Mouse (Mus musculus): ENCODE data around the gene Olfr1166. TPM values are rescaled to one million over a fixed set of nuclear protein-coding genes. Genes with fewer than 3 reads are reported as not detected.
"Not testable (repeated sequence)": the region's sequence is repeated elsewhere in the genome, so short reads cannot be mapped to it uniquely, and the experiment has no call there.

Olfr1166 gene
- polyA plus RNA-seq (2016; fragmentation: Nextera tagmentation; extraction: Ambion mirVana) = not detected in 2 replicates

DNA sequence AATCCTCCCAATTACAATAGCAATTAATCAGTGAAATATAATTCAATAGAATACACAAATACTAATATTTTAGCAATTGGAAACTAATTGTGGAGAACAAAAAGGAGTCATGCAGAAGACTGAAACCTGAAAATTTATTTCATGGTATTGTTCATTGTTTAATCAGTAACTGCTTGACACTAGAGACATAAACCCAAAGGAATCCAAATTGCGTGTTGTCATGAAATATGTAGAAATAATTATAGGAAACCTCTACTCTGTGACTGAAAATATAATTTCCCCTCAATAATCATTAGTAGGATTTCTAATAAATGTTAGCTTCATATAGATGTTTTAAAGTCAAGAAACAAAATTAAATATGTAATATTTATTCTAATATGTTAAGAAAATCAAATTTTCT lies at the start of gene Olfr1166:
Gene Olfr1166, minus strand, starts transcription at position 101 of the 400 bp plus-strand sequence.
- H3K27me3 ChIP-seq (replicated peaks) = no peaks in the 10 kb centered on the region
- 87% methylated on average over 1 of the region's 1 CpGs for WGBS
- H3K4me1 ChIP-seq = no peaks in the 10 kb centered on the region
- no peak within 1 kb of the TSS for H3K9ac ChIP-seq
- no peaks in the 10 kb centered on the region for H3K9me3 ChIP-seq
- H3K36me3 ChIP-seq = no peaks in the 10 kb centered on the region
- H3K27ac ChIP-seq = no peak within 1 kb of the TSS
- ATAC-seq (ENCODE audit: low FRiP score, low read depth) = no peak
- H3K4me3 ChIP-seq = no peak within 1 kb of the TSS
- H3K4me2 ChIP-seq (replicated peaks) = no peak within 1 kb of the TSS

DNA sequence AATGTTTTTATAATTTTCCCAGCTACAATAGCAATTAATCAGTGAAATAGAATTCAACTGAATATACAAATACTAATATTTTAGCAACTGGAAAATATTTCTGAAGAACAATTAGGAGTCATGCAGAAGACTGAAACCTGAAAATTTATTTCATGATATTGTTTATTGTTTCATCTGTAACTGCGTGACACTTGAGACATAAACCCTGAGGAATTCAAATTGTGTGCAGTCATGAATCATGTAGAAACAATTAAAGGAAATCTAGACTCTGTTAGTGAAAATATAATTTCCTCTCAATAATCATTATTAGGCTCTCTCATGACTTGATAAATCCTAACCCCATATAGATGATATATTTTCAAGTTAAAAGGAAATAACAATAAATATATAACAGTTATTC lies 27.0 kb upstream of the Olfr1166 start, which contains the start of gene Olfr1167:
Gene Olfr1167, minus strand, starts transcription at position 101 of the 400 bp plus-strand sequence.
- H3K9ac ChIP-seq; H3K36me3 ChIP-seq; H3K4me3 ChIP-seq; H3K27ac ChIP-seq; H3K4me2 ChIP-seq (replicated peaks); H3K9me3 ChIP-seq; ATAC-seq (ENCODE audit: low FRiP score, low read depth); H3K4me1 ChIP-seq; H3K27me3 ChIP-seq (replicated peaks): not testable (repeated sequence)
- WGBS = 87% methylated on average over 1 of the region's 1 CpGs

DNA sequence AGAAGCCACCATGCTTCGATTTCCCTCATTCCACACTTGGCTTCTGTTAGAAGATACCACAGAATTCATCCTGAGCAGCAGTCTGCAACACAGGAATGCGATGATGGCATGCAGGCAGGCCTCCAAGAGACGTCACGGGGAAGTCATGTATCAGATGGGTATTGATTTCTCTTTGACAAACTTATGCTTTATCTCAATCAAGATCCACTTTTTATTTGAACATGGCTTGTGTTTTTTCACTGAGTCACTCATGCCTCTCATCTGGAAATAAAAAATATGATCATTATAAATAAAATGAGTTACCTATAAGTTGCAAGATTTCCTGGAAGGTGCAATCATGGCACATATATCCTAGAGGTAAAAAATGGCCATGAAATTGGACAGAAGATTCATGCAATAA lies 34.2 kb downstream of the Olfr1166 start, which contains the start of gene Olfr1164:
Gene Olfr1164, minus strand, starts transcription at position 101 of the 400 bp plus-strand sequence.
- Histone ChIP-seq H3K9ac (no peak within 1 kb of the TSS), H3K27ac (no peak within 1 kb of the TSS), H3K36me3 (no peaks in the 10 kb centered on the region), H3K27me3 (replicated peaks) (no peaks in the 10 kb centered on the region), H3K4me2 (replicated peaks) (no peak within 1 kb of the TSS), H3K4me1 (no peaks in the 10 kb centered on the region), H3K9me3 (no peaks in the 10 kb centered on the region), H3K4me3 (no peak within 1 kb of the TSS)
- WGBS = 83% methylated on average over 4 of the region's 4 CpGs
- ATAC-seq (ENCODE audit: low FRiP score, low read depth) = no peak

Other genes with a start within 250 kb of the Olfr1166 start
- not detected in 2 replicates for gene Olfr1153, start 233.3 kb downstream of the Olfr1166 start, polyA plus RNA-seq (2016; fragmentation: Nextera tagmentation; extraction: Ambion mirVana)
- gene Olfr1154, start 223.1 kb downstream of the Olfr1166 start, polyA plus RNA-seq (2016; fragmentation: Nextera tagmentation; extraction: Ambion mirVana) = not detected in 2 replicates
- not detected in 2 replicates for gene Olfr1155, start 183.1 kb downstream of the Olfr1166 start, polyA plus RNA-seq (2016; fragmentation: Nextera tagmentation; extraction: Ambion mirVana)
- not detected in 2 replicates for gene Olfr1156, start 175.2 kb downstream of the Olfr1166 start, polyA plus RNA-seq (2016; fragmentation: Nextera tagmentation; extraction: Ambion mirVana)
- gene Olfr1157, start 160.0 kb downstream of the Olfr1166 start, polyA plus RNA-seq (2016; fragmentation: Nextera tagmentation; extraction: Ambion mirVana) = not detected in 2 replicates
- gene Olfr74, start 153.6 kb downstream of the Olfr1166 start, polyA plus RNA-seq (2016; fragmentation: Nextera tagmentation; extraction: Ambion mirVana) = not detected in 2 replicates
- gene Olfr1158, start 138.2 kb downstream of the Olfr1166 start, polyA plus RNA-seq (2016; fragmentation: Nextera tagmentation; extraction: Ambion mirVana) = not detected in 2 replicates
- gene Olfr1160, start 120.0 kb downstream of the Olfr1166 start, polyA plus RNA-seq (2016; fragmentation: Nextera tagmentation; extraction: Ambion mirVana) = not detected in 2 replicates
- gene Olfr1161, start 105.5 kb downstream of the Olfr1166 start, polyA plus RNA-seq (2016; fragmentation: Nextera tagmentation; extraction: Ambion mirVana) = not detected in 2 replicates
- gene Olfr73, start 90.6 kb downstream of the Olfr1166 start, polyA plus RNA-seq (2016; fragmentation: Nextera tagmentation; extraction: Ambion mirVana) = not detected in 2 replicates
- not detected in 2 replicates for gene Olfr1162, start 77.1 kb downstream of the Olfr1166 start, polyA plus RNA-seq (2016; fragmentation: Nextera tagmentation; extraction: Ambion mirVana)
- gene Olfr1163, start 56.4 kb downstream of the Olfr1166 start, polyA plus RNA-seq (2016; fragmentation: Nextera tagmentation; extraction: Ambion mirVana) = not detected in 2 replicates
- not detected in 2 replicates for gene Olfr1164, start 34.3 kb downstream of the Olfr1166 start, polyA plus RNA-seq (2016; fragmentation: Nextera tagmentation; extraction: Ambion mirVana)
- gene Olfr1167, start 26.9 kb upstream of the Olfr1166 start, polyA plus RNA-seq (2016; fragmentation: Nextera tagmentation; extraction: Ambion mirVana) = not detected in 2 replicates
- not detected in 2 replicates for gene Olfr1168, start 53.6 kb upstream of the Olfr1166 start, polyA plus RNA-seq (2016; fragmentation: Nextera tagmentation; extraction: Ambion mirVana)
- not detected in 2 replicates for gene Olfr1170, start 100.1 kb upstream of the Olfr1166 start, polyA plus RNA-seq (2016; fragmentation: Nextera tagmentation; extraction: Ambion mirVana)
- gene Olfr1173, start 151.6 kb upstream of the Olfr1166 start, polyA plus RNA-seq (2016; fragmentation: Nextera tagmentation; extraction: Ambion mirVana) = not detected in 2 replicates
- gene Olfr1174-ps, start 186.9 kb upstream of the Olfr1166 start, polyA plus RNA-seq (2016; fragmentation: Nextera tagmentation; extraction: Ambion mirVana) = not detected in 2 replicates
- gene Olfr1175-ps, start 198.9 kb upstream of the Olfr1166 start, polyA plus RNA-seq (2016; fragmentation: Nextera tagmentation; extraction: Ambion mirVana) = not detected in 2 replicates
- not detected in 2 replicates for gene Olfr1176, start 208.4 kb upstream of the Olfr1166 start, polyA plus RNA-seq (2016; fragmentation: Nextera tagmentation; extraction: Ambion mirVana)
- gene Olfr1177-ps, start 218.2 kb upstream of the Olfr1166 start, polyA plus RNA-seq (2016; fragmentation: Nextera tagmentation; extraction: Ambion mirVana) = not detected in 2 replicates